Mouse (Mus musculus) myocyte (in vitro differentiated cells): Measurements from ENCODE around the gene Myo18b.

Experiments used
- CEBPB ChIP-seq: IDR thresholded peaks from 2 replicates; pipeline ENCODE4 v1.6.1; 2011; ENCODE audit warnings: mild to moderate bottlenecking, moderate library complexity; ENCODE audit not compliant: poor library complexity, insufficient read depth, severe bottlenecking
- E2F4 ChIP-seq: IDR thresholded peaks from one replicate; pipeline ENCODE4 v1.6.1; 2011; ENCODE audit warnings: mild to moderate bottlenecking, control low read depth, moderate library complexity; ENCODE audit not compliant: insufficient read depth
- MAX ChIP-seq: IDR thresholded peaks from one replicate; pipeline ENCODE4 v1.6.1; 2011; ENCODE audit warnings: low read depth, mild to moderate bottlenecking, control low read depth
- MYOD1 ChIP-seq, 3 experiments: IDR thresholded peaks; one replicate each; pipeline ENCODE4 v1.6.1; 2011; ENCODE audit warnings: control low read depth in 2 of 3, low read depth in 2 of 3, mild to moderate bottlenecking in 2 of 3, moderate library complexity in 1 of 3; ENCODE audit not compliant: insufficient read length in 2 of 3, control insufficient read depth in 1 of 3
- POLR2A ChIP-seq: IDR thresholded peaks from one replicate; pipeline ENCODE4 v1.6.1; 2011; ENCODE audit warnings: low read depth, mild to moderate bottlenecking, control low read depth, moderate library complexity; ENCODE audit not compliant: insufficient read length
- POLR2AphosphoS2 ChIP-seq: IDR thresholded peaks from one replicate; pipeline ENCODE4 v1.6.1; 2011; ENCODE audit warnings: low read depth, control low read depth; ENCODE audit not compliant: insufficient read length
- REST ChIP-seq: IDR thresholded peaks from one replicate; pipeline ENCODE4 v1.6.1; 2011; ENCODE audit warnings: mild to moderate bottlenecking, control low read depth, moderate library complexity; ENCODE audit not compliant: insufficient read depth, insufficient read length
- SRF ChIP-seq: IDR thresholded peaks from one replicate; pipeline ENCODE4 v1.6.1; 2011; ENCODE audit warnings: low read depth; ENCODE audit not compliant: control insufficient read depth, insufficient read length
- TCF12 ChIP-seq: IDR thresholded peaks from one replicate; pipeline ENCODE4 v1.6.1; 2011; ENCODE audit warnings: mild to moderate bottlenecking, control low read depth; ENCODE audit not compliant: poor library complexity, insufficient read depth, severe bottlenecking
- TCF3 ChIP-seq: IDR thresholded peaks from one replicate; pipeline ENCODE4 v1.6.1; 2011; ENCODE audit warnings: low read depth, control low read depth; ENCODE audit not compliant: insufficient read length
- USF1 ChIP-seq: IDR thresholded peaks from one replicate; pipeline ENCODE4 v1.6.1; 2011; ENCODE audit warnings: low read depth, mild to moderate bottlenecking, control low read depth, moderate library complexity

DNA sequence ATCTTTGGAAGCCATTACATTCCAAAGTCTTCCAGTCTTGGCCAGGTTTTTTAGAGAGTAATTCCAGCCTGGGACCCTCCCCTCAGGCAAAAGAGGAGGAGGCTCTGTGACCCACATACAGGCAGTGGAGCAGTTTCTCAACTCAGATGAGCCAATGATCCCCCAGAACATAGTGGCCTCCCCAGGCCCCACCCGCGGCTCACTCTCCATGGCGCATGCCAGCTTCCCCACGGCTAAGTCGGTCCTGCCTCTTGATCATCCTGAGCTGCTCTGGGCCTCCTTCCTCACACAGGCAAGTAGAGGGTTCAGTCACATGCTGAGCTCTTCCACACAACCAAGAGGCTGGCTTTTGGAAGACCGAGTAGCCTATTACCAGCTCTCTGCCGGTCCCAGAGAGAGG, 7.5 kb downstream of the Myo18b start:
- TF ChIP-seq POLR2A (no peak), POLR2AphosphoS2 (no peak), MYOD1 (IDR thresholded peaks at IDR 0.05; ENCODE audit: control insufficient read depth in 1 of 3, insufficient read length in 2 of 3, low read depth in 2 of 3) (no peak), SRF (no peak), USF1 (no peak), E2F4 (no peak), TCF3 (no peak), REST (no peak), MAX (no peak), CEBPB (no peak), TCF12 (no peak)
